Mouse (Mus musculus) spleen, adult 2 months (tissue): ENCODE measurements around the gene BC053393. TPM values are rescaled to one million over a fixed set of nuclear protein-coding genes. Genes with fewer than 3 reads are reported as not detected.

Experiments used
- DNase-seq, 2 experiments: peaks; one replicate each; pipeline versions ENCODE4 v3.0.0 to v3.0.0-alpha.2; 2012 to 2021; ENCODE audit warnings: low spot score in 2 of 2, low read depth in 1 of 2
- H3K27ac ChIP-seq: fragments of 200-500 bp; 2 replicates; pipeline ENCODE4 v1.5.1; 2012; ENCODE audit warnings: low read length, inconsistent platforms; ENCODE audit not compliant: insufficient read depth
- H3K27me3 ChIP-seq: fragments of 200-500 bp; 2 replicates; pipeline ENCODE4 v1.6.1; 2012; ENCODE audit warnings: mild to moderate bottlenecking, moderate library complexity, low read length, inconsistent platforms; ENCODE audit not compliant: control insufficient read depth, insufficient read depth
- H3K36me3 ChIP-seq: fragments of 200-500 bp; 2 replicates; pipeline ENCODE4 v1.6.1; 2012; ENCODE audit warnings: mild to moderate bottlenecking, low read length, inconsistent platforms; ENCODE audit not compliant: control insufficient read depth, insufficient read depth
- H3K4me1 ChIP-seq: fragments of 200-500 bp; 2 replicates; pipeline ENCODE4 v1.6.1; 2011; ENCODE audit warnings: inconsistent platforms; ENCODE audit not compliant: control insufficient read depth, insufficient read depth, insufficient read length
- H3K4me3 ChIP-seq: fragments of 200-500 bp; 2 replicates; pipeline ENCODE4 v1.5.1; 2011; ENCODE audit warnings: mild to moderate bottlenecking, inconsistent platforms; ENCODE audit not compliant: insufficient read depth, insufficient read length; ENCODE audit errors: extremely low read depth
- CTCF ChIP-seq: fragments of 200-500 bp; IDR thresholded peaks from 2 replicates; pipeline ENCODE4 v1.5.1; 2011; ENCODE audit warnings: mild to moderate bottlenecking, inconsistent platforms; ENCODE audit not compliant: insufficient read depth, insufficient read length, insufficient replicate concordance; ENCODE audit errors: extremely low read depth
- POLR2A ChIP-seq: fragments of 200-500 bp; IDR thresholded peaks from 2 replicates; pipeline ENCODE4 v1.6.1; 2011; ENCODE audit warnings: low read depth, low read length, inconsistent platforms
- WGBS: fragments of 180-500 bp; shearing (Covaris S2); methylation state at CpG from one replicate; pipeline ENCODE4 v1.1.7; 2018; 5-methylcytosine and 5-hydroxymethylcytosine counted together
- polyA plus RNA-seq: library from polyadenylated mRNA; depleted of rRNA; stranded (reverse); fragments of >200 nt; gene quantifications from 2 replicates; pipeline ENCODE4 v1.2.3, GENCODE M21; 2012

Gene BC053393
- polyA plus RNA-seq, 1 experiment: not detected

DNA sequence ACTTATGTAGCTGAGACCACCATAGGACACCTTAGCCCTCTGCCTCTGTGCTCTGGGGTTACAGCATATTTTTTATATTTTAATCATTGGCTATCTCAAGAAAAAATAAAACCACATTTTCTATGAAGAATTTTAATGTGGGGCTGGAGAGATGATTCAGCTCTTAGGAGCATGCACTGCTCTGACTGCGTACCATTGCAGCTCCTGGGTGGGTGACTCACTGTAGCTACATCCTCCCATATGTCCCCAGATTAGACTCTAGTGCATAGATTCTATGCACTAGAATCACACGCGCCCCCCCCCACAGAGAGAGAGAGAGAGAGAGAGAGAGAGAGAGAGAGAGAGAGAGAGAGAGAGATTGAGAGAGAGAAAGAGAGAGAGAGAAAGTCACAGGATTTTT is 18.6 kb upstream of the BC053393 start:
- no peaks in the 10 kb centered on the region for H3K4me1 ChIP-seq
- no peak overlapping the region for H3K27ac ChIP-seq
- TF ChIP-seq POLR2A (no peak), CTCF (no peak)
- no peaks in the 10 kb centered on the region for H3K27me3 ChIP-seq
- DNase-seq: no peak
- WGBS: 88% methylated on average over 3 of the region's 3 CpGs
- no peaks in the 10 kb centered on the region for H3K36me3 ChIP-seq
- no peak overlapping the region for H3K4me3 ChIP-seq

DNA sequence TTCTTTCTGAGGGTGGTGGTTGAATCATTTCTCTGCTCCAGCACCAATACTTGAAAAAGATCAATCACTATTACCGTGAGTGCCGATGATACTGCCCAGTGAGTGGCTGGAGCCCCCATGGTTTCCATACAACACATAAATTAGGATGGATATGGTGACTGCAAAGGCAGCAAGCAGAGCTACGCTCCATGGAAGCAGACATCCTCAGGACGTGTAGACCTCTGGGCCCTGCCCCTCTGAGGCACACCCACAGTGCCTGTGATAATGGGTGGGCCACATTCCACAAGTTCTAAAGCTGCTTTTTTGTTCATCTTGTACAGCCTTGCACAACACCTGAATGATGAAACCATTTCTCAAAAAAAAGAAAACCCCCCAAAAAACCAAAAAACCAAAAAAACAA is 10.2 kb upstream of the BC053393 start:
- Histone ChIP-seq H3K4me3 (no peak overlapping the region), H3K36me3 (no peaks in the 10 kb centered on the region), H3K4me1 (no peaks in the 10 kb centered on the region), H3K27ac (no peak overlapping the region), H3K27me3 (no peaks in the 10 kb centered on the region)
- WGBS: 89% methylated on average over 4 of the region's 4 CpGs
- TF ChIP-seq POLR2A (no peak), CTCF (no peak)
- DNase-seq: no peak

DNA sequence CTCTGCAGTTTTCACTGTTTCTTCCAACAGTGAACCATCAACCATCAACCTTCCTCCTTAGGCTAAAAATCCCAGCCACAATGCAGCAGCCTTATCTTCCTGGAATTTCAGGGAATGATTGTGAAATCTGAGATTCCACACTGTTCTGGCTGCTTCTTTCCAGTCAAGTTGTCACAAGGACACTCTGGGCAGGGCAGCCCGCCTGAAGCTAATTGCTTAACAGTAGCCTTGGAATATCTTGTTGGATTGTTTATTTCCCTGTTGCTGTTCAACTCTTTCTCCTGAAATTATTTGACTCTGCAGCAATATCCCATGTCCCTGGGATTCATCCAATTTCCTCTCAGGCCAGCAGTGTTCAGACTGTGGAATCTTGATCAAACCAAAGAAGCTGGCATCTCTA is 6.7 kb upstream of the BC053393 start:
- no peak for DNase-seq
- Histone ChIP-seq H3K27me3 (no peaks in the 10 kb centered on the region), H3K4me1 (no peaks in the 10 kb centered on the region), H3K4me3 (no peak overlapping the region), H3K27ac (no peak overlapping the region), H3K36me3 (no peaks in the 10 kb centered on the region)
- TF ChIP-seq POLR2A (no peak), CTCF (no peak)
- WGBS: 90% methylated on average over 1 of the region's 1 CpGs

DNA sequence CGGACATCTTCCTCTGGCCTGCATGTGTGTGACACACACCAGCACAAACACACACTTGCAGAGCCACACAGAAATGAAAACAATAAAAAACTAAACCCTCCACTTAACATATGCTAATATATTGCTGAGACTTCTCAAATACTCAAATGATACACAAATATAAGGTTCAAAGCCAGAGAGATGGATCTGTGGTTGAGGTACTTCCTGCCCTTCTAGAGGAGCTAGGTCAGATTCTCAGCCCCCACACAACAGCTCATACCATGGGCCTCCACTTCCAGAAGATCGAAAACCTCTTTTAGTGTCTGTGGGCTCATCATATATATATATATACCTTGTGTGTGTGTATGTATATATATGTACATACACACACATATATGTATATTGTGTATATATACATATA is 5.4 kb upstream of the BC053393 start:
- Histone ChIP-seq H3K36me3 (no peaks in the 10 kb centered on the region), H3K27ac (no peak overlapping the region), H3K27me3 (no peaks in the 10 kb centered on the region), H3K4me1 (no peaks in the 10 kb centered on the region), H3K4me3 (no peak overlapping the region)
- no peak for TF ChIP-seq CTCF
- TF ChIP-seq POLR2A: no peak
- no peak for DNase-seq
- WGBS: 81% methylated on average over 2 of the region's 2 CpGs

DNA sequence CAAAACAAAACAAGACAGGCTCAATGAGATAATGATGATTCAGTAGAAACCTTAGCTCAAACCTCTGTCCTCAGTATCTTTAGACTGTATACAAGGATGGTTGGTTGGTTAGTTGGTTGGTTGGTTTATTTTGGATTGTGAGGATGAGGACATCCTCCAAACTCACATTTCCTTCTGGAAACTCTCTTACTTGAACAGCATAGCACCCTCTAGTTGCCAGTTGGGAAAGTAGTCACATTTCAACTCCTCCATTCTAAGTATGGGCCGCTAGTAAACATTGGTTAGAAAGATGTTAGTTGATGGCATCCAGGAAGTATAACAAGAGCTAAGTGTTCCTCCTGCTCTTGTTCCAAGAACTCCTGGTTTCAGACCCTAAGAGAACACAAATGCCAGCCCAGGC is 2.2 kb upstream of the BC053393 start:
- H3K36me3 ChIP-seq: no peaks in the 10 kb centered on the region
- H3K4me1 ChIP-seq: no peaks in the 10 kb centered on the region
- H3K27me3 ChIP-seq: no peaks in the 10 kb centered on the region
- DNase-seq: no peak
- 94% methylated on average over 1 of the region's 1 CpGs for WGBS
- no peak overlapping the region for H3K27ac ChIP-seq
- no peak overlapping the region for H3K4me3 ChIP-seq
- TF ChIP-seq POLR2A (no peak), CTCF (no peak)

DNA sequence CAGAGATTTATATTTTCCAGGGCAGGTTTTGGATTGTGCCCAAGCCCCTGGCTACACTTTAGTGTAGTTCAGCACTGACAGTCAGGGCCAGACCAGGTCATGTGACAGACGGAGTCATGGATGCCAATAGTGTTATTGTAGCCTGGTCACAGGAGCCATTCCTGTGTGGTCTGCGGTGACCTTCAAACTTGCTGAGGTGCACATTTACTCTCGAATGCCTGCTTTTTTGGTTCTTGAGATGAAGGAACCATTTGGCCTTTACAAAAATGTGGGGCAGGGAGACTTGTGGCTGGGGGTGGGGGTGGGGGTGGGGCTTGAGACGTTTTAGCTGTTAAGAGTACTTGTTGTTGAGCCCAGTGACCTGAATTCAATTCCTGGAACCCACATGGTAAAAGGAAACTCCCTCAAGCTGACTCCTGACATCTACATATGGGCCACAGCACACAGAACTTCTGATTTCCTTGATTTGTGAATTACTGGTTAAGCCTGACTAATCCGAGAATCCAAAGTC is 7.5 kb downstream of the BC053393 start:
- Histone ChIP-seq H3K36me3 (no peaks in the 10 kb centered on the region), H3K4me3 (no peak overlapping the region), H3K4me1 (no peaks in the 10 kb centered on the region), H3K27ac (no peak overlapping the region), H3K27me3 (no peaks in the 10 kb centered on the region)
- WGBS: 62% methylated on average over 5 of the region's 5 CpGs
- no peak for DNase-seq
- TF ChIP-seq POLR2A (no peak), CTCF (no peak)

DNA sequence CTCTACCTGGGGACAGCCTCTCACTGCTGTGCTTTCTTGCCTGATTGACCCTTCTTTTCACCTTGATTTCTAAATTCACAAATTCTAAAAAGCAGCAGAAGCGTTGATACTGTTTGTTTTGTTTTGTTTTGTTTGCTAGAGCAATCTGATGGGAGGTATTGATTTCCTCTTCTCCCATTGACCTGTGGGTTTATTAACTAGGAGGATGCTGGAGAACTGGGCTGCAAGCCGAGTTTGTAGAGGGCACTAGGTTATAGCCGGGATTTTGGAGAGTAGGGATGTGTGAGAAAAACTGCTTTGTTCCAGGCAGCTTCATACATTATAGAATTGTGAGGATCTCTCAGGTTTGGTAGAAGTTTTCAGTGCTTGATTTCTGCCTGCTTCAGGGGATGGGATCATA is 9.1 kb downstream of the BC053393 start:
- H3K27me3 ChIP-seq: no peaks in the 10 kb centered on the region
- H3K4me3 ChIP-seq: no peak overlapping the region
- DNase-seq: no peak
- H3K36me3 ChIP-seq: no peaks in the 10 kb centered on the region
- no peaks in the 10 kb centered on the region for H3K4me1 ChIP-seq
- WGBS: 89% methylated on average over 3 of the region's 3 CpGs
- TF ChIP-seq POLR2A (no peak), CTCF (no peak)
- no peak overlapping the region for H3K27ac ChIP-seq
